Mouse (Mus musculus) adrenal gland, adult 8-10 months (tissue): ENCODE measurements around the gene Gm44790. TPM values are rescaled to one million over a fixed set of nuclear protein-coding genes. Genes with fewer than 3 reads are reported as not detected.
A peak's percentile ranks its signal among the peaks of the same experiment; 100 is the strongest.

ENCODE experiments used
- DNase-seq: peaks from one replicate; pipeline ENCODE4 v3.0.0; 2022
- total RNA-seq, 4 experiments: library from RNA; stranded (reverse); gene quantifications; 2 replicates each; pipeline ENCODE4 v1.2.4; 2022

Gene Gm44790
- total RNA-seq, 4 experiments from 2014 or later: 4.6 to 6.2 TPM; not detected in 2

- peak; percentile 97 for DNase-seq
Observed at GRCm38 (mm10) chr6:86404100-86404861, 22.2 kb upstream of the Gm44790 start, which contains the start of gene Tia1. Gene Tia1 (plus strand): TSS chr6:86404219.

GRCm38 (mm10) chr6:86404996-86405395, 21.5 kb upstream of the Gm44790 start:
- no peak for DNase-seq

GRCm38 (mm10) chr6:86406306-86406705, 20.2 kb upstream of the Gm44790 start:
- no peak for DNase-seq

GRCm38 (mm10) chr6:86418711-86419110, 7.7 kb upstream of the Gm44790 start:
- DNase-seq: no peak

- DNase-seq: no peak
Observed at GRCm38 (mm10) chr6:86419239-86419638, 7.2 kb upstream of the Gm44790 start.

GRCm38 (mm10) chr6:86420491-86420890, 6.0 kb upstream of the Gm44790 start:
- no peak for DNase-seq

GRCm38 (mm10) chr6:86431531-86431930, 5.1 kb downstream of the Gm44790 start:
- no peak for DNase-seq

GRCm38 (mm10) chr6:86433696-86434095, 7.2 kb downstream of the Gm44790 start:
- no peak for DNase-seq

- peak; percentile 44 for DNase-seq
Observed at GRCm38 (mm10) chr6:86437711-86438110, 11.3 kb downstream of the Gm44790 start.

GRCm38 (mm10) chr6:86438272-86439118, 12.0 kb downstream of the Gm44790 start, which contains the start of gene C87436:
Gene C87436 (plus strand): TSS chr6:86438374.
- DNase-seq: peak; percentile 93

- DNase-seq: no peak
Observed at GRCm38 (mm10) chr6:86439119-86439496, 12.7 kb downstream of the Gm44790 start.

- no peak for DNase-seq
Observed at GRCm38 (mm10) chr6:86439531-86439930, 13.1 kb downstream of the Gm44790 start.

- no peak for DNase-seq
Observed at GRCm38 (mm10) chr6:86441571-86441970, 15.1 kb downstream of the Gm44790 start.

GRCm38 (mm10) chr6:86445551-86445950, 19.1 kb downstream of the Gm44790 start:
- no peak for DNase-seq

- no peak for DNase-seq
Observed at GRCm38 (mm10) chr6:86446927-86447568, 20.6 kb downstream of the Gm44790 start.

- DNase-seq: no peak
Observed at GRCm38 (mm10) chr6:86456727-86457126, 30.3 kb downstream of the Gm44790 start.

GRCm38 (mm10) chr6:86463079-86463478, 36.6 kb downstream of the Gm44790 start:
- DNase-seq: no peak

GRCm38 (mm10) chr6:86471317-86471716, 44.9 kb downstream of the Gm44790 start:
- DNase-seq: no peak

GRCm38 (mm10) chr6:86471760-86472099, 45.3 kb downstream of the Gm44790 start:
- DNase-seq: no peak

GRCm38 (mm10) chr6:86472100-86472955, 45.9 kb downstream of the Gm44790 start:
- DNase-seq: peak; percentile 99

- DNase-seq: no peak
Observed at GRCm38 (mm10) chr6:86473077-86473476, 46.6 kb downstream of the Gm44790 start.

GRCm38 (mm10) chr6:86474072-86474471, 47.6 kb downstream of the Gm44790 start:
- DNase-seq: no peak
